Mouse (Mus musculus): ENCODE data around the gene Fscn1.

DNA sequence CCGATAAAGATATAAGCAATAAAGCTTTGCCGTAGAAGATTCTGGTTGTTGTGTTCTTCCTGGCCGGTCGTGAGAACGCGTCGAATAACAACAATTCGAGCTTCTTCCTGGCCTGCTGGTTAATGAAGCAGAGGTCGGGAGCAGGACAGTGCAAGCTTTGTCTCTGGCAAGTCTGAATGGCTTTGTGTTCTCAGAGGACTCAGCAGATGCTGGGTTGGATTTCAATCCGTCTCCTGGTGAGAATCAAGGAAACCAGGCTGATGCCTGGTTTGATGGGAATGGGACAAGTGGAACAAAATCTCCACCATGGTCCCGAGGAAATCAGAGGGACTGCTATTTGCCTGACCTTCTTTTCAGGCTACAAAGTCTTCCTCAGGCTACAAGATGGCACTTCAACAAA, 49.2 kb downstream of the Fscn1 start:
- TF ChIP-seq POLR2A (IDR thresholded peaks at IDR 0.05; ENCODE audit: extremely low read depth, insufficient read depth, low read length) (no peak), CTCF (IDR thresholded peaks at IDR 0.05; ENCODE audit: low read depth, low read length) (no peak)
